Mouse (Mus musculus): ENCODE measurements around the gene Nemp1.

DNA sequence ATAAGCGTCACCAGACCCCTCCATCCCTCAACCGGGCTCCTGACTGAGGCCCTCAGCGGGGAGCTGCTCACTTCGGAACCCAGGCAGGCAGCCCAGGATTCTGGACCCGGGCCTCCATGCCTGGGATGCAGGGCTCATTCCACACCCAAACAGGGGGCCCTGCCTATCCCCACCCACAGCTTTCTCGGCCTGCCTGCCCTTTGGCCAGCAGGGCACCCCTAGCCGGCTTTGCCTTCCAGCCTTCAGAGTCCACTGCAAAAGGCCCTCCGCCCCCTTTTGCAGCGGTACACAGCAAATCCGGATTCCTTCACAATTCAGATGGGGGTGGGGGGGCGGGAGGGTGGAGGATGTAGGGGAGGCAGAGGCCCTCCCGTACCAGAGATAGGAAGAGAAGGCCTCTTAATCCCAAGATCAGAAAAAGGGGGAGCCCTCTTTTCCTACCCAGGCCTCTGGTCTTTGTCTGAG is 46.7 kb upstream of the Nemp1 start:
- TF ChIP-seq POLR2A (IDR thresholded peaks at IDR 0.05; ENCODE audit: control insufficient read depth, extremely low read depth, insufficient read depth, low read length, poor library complexity) (no peak), CTCF (IDR thresholded peaks at IDR 0.05; ENCODE audit: borderline replicate concordance, control insufficient read depth, extremely low read depth, insufficient read depth, low read length, poor library complexity) (no peak)

Measured in thymus, adult 2 months (tissue).